Mouse (Mus musculus) kidney, adult 2 months (tissue): ENCODE results near the gene Dop1b.

ENCODE experiments used
- CTCF ChIP-seq: fragments of 200-500 bp; conservative IDR thresholded peaks from 2 replicates; pipeline ENCODE4 v1.5.1; 2011; ENCODE audit warnings: low read depth, mild to moderate bottlenecking, control low read depth, low read length, moderate library complexity, mixed read lengths; ENCODE audit not compliant: insufficient read depth, insufficient read length
- POLR2A ChIP-seq: fragments of 200-500 bp; IDR thresholded peaks from one replicate; pipeline ENCODE4 v1.6.1; 2011; ENCODE audit warnings: low read depth, low read length, control low read depth

DNA sequence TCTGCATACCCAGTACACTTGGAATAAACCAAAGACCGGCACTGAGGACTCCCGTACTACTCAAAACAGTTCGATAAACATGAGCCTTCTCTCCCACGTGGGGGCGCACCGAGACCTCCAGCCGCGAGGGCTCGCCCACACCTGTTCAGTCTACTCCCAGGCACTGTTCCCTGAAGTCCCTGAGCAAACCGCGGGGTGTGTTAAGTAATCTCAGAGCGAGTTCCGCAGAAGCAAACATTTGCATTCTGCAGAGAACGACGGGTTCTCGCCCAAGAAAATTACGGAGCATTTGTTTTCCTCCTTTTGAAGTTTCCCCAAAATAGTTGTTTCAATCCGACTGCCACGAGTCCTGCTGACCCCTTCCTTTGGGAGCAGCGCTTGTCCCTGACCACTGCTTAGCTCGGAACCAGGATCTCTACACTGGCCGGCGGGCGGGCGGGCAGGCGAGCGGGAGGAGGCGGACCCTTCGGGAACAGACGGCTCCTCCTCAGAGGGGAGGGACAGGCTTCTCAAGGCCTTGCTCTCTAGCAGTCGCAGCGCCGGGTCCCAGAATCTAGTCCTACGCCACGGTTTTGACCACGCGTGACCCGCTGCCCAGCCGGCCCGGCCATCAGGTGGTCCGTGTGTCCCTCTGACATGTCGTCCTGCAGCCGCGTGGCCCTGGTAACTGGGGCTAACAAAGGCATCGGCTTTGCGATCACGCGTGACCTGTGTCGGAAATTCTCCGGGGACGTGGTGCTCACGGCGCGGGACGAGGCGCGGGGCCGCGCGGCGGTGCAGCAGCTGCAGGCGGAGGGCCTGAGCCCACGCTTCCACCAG, 28.8 kb upstream of the Dop1b start, which contains the start of gene Cbr3:
- TF ChIP-seq CTCF (peak; percentile 67), POLR2A (no peak)
